Mouse (Mus musculus) CH12.LX (cell line): Measurements from ENCODE around the gene Hist1h2bm.
A peak's percentile ranks its signal among the peaks of the same experiment; 100 is the strongest.

ENCODE experiments used
- CTCF ChIP-seq, 2 experiments: IDR thresholded peaks in 1 of 2; conservative IDR thresholded peaks in 1 of 2; 2 replicates each; pipeline ENCODE4 v1.5.1; 2011 to 2012; ENCODE audit warnings: low read depth in 2 of 2, low read length in 2 of 2, improper control_type of control experiment in 1 of 2, inconsistent platforms in 1 of 2, mild to moderate bottlenecking in 1 of 2, moderate library complexity in 1 of 2
- POLR2A ChIP-seq: IDR thresholded peaks from 2 replicates; pipeline ENCODE4 v1.6.1; 2011; ENCODE audit warnings: low read depth, mild to moderate bottlenecking, improper control_type of control experiment, low read length

DNA sequence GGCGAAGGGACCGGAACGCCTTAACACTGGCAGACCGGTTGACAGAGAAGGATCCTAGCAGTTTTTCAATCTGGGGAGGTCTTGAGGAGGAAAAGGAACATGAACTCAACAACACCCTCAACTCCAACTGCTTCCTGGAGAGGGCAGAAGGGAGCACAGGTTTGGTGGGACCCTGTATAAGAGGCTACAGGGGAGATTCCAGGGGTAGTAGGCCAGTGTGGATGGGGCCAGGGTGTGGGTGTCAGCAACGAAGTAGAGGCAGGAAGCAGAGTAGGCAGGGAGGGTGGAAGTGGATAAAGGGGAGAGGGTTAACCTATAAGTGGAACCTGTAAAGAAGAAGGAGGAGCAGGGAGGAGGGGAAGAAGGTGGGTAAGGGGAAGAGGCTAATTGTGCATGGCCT lies 11.6 kb downstream of the Hist1h2bm start:
- TF ChIP-seq CTCF (conservative IDR thresholded peaks at IDR 0.05 in 1 of 2, IDR thresholded peaks at IDR 0.05 in 1 of 2; ENCODE audit: low read depth in 2 of 2, low read length in 2 of 2) = peak in 1 of 2 experiments; percentile 44; a peak in 2 of 4 replicates
- TF ChIP-seq POLR2A = no peak
